Mouse (Mus musculus): Measurements from ENCODE around the gene Mst1r. TPM values are rescaled to one million over a fixed set of nuclear protein-coding genes. Genes with fewer than 3 reads are reported as not detected.

Mst1r gene
- polyA plus RNA-seq, 1 experiment from 2014 or later, result not detected

- no peak overlapping the region for H3K4me3 ChIP-seq (ENCODE audit: inconsistent target)
- WGBS (ENCODE audit: missing documents), result 90% methylated on average over 6 of the region's 6 CpGs
- H3K27ac ChIP-seq, result no peak overlapping the region
- no peaks in the 10 kb centered on the region for H3K36me3 ChIP-seq (ENCODE audit: inconsistent target)
- H3K79me2 ChIP-seq (ENCODE audit: inconsistent target), result peaks cover 39% of the 10 kb centered on the region
Observed at GRCm38 (mm10) chr9:107955613-107956289, 49.1 kb downstream of the Mst1r start.

GRCm38 (mm10) chr9:107957141-107957540, 50.5 kb downstream of the Mst1r start:
- Histone ChIP-seq H3K27ac (no peak overlapping the region), H3K36me3 (ENCODE audit: inconsistent target) (no peaks in the 10 kb centered on the region), H3K4me3 (ENCODE audit: inconsistent target) (no peak overlapping the region), H3K79me2 (ENCODE audit: inconsistent target) (peaks cover 26% of the 10 kb centered on the region)
- WGBS (ENCODE audit: missing documents), result 91% methylated on average over 6 of the region's 6 CpGs

GRCm38 (mm10) chr9:107959896-107960295, 53.2 kb downstream of the Mst1r start:
- WGBS (ENCODE audit: missing documents), result 94% methylated on average over 6 of the region's 6 CpGs
- H3K27ac ChIP-seq, result no peak overlapping the region

GRCm38 (mm10) chr9:107960928-107961327, 54.3 kb downstream of the Mst1r start:
- Histone ChIP-seq H3K4me3 (ENCODE audit: inconsistent target) (no peak overlapping the region), H3K27ac (no peak overlapping the region), H3K36me3 (ENCODE audit: inconsistent target) (no peaks in the 10 kb centered on the region), H3K79me2 (ENCODE audit: inconsistent target) (no peaks in the 10 kb centered on the region)
- WGBS (ENCODE audit: missing documents), result 53% methylated on average over 4 of the region's 4 CpGs

More at GRCm38 (mm10) chr9:107959896-107960295, 53.2 kb downstream of the Mst1r start:
- H3K4me3 ChIP-seq (ENCODE audit: inconsistent target), result no peak overlapping the region
- no peaks in the 10 kb centered on the region for H3K36me3 ChIP-seq (ENCODE audit: inconsistent target)
- no peaks in the 10 kb centered on the region for H3K79me2 ChIP-seq (ENCODE audit: inconsistent target)

GRCm38 (mm10) chr9:107961351-107961762, 54.7 kb downstream of the Mst1r start:
- Histone ChIP-seq H3K27ac (no peak overlapping the region), H3K79me2 (ENCODE audit: inconsistent target) (no peaks in the 10 kb centered on the region), H3K4me3 (ENCODE audit: inconsistent target) (no peak overlapping the region), H3K36me3 (ENCODE audit: inconsistent target) (no peaks in the 10 kb centered on the region)
- WGBS (ENCODE audit: missing documents), result 94% methylated on average over 10 of the region's 10 CpGs

GRCm38 (mm10) chr9:107961881-107962280, 55.2 kb downstream of the Mst1r start:
- 72% methylated on average over 5 of the region's 5 CpGs for WGBS (ENCODE audit: missing documents)
- Histone ChIP-seq H3K4me3 (ENCODE audit: inconsistent target) (no peak overlapping the region), H3K36me3 (ENCODE audit: inconsistent target) (no peaks in the 10 kb centered on the region), H3K79me2 (ENCODE audit: inconsistent target) (no peaks in the 10 kb centered on the region), H3K27ac (no peak overlapping the region)

- Histone ChIP-seq H3K36me3 (ENCODE audit: inconsistent target) (no peaks in the 10 kb centered on the region), H3K79me2 (ENCODE audit: inconsistent target) (no peaks in the 10 kb centered on the region), H3K27ac (no peak overlapping the region), H3K4me3 (ENCODE audit: inconsistent target) (no peak overlapping the region)
- 88% methylated on average over 9 of the region's 9 CpGs for WGBS (ENCODE audit: missing documents)
Observed at GRCm38 (mm10) chr9:107962916-107963315, 56.2 kb downstream of the Mst1r start.

- 11% methylated on average over 5 of the region's 5 CpGs for WGBS (ENCODE audit: missing documents)
- Histone ChIP-seq H3K36me3 (ENCODE audit: inconsistent target) (no peaks in the 10 kb centered on the region), H3K4me3 (ENCODE audit: inconsistent target) (no peak overlapping the region), H3K27ac (no peak overlapping the region), H3K79me2 (ENCODE audit: inconsistent target) (no peaks in the 10 kb centered on the region)
Observed at GRCm38 (mm10) chr9:107963700-107964099, 57.0 kb downstream of the Mst1r start.

- Histone ChIP-seq H3K4me3 (ENCODE audit: inconsistent target) (no peak overlapping the region), H3K27ac (no peak overlapping the region), H3K79me2 (ENCODE audit: inconsistent target) (no peaks in the 10 kb centered on the region), H3K36me3 (ENCODE audit: inconsistent target) (no peaks in the 10 kb centered on the region)
- WGBS (ENCODE audit: missing documents), result 95% methylated on average over 9 of the region's 9 CpGs
Observed at GRCm38 (mm10) chr9:107964681-107965080, 58.0 kb downstream of the Mst1r start.

- no peak overlapping the region for H3K4me3 ChIP-seq (ENCODE audit: inconsistent target)
- WGBS (ENCODE audit: missing documents), result 65% methylated on average over 10 of the region's 10 CpGs
- no peak overlapping the region for H3K27ac ChIP-seq
- no peaks in the 10 kb centered on the region for H3K79me2 ChIP-seq (ENCODE audit: inconsistent target)
- H3K36me3 ChIP-seq (ENCODE audit: inconsistent target), result no peaks in the 10 kb centered on the region
Observed at GRCm38 (mm10) chr9:107966676-107967075, 60.0 kb downstream of the Mst1r start.

- Histone ChIP-seq H3K36me3 (ENCODE audit: inconsistent target) (no peaks in the 10 kb centered on the region), H3K27ac (no peak overlapping the region), H3K79me2 (ENCODE audit: inconsistent target) (no peaks in the 10 kb centered on the region), H3K4me3 (ENCODE audit: inconsistent target) (no peak overlapping the region)
- 94% methylated on average over 6 of the region's 6 CpGs for WGBS (ENCODE audit: missing documents)
Observed at GRCm38 (mm10) chr9:107967437-107967836, 60.8 kb downstream of the Mst1r start.

- Histone ChIP-seq H3K4me3 (ENCODE audit: inconsistent target) (no peak overlapping the region), H3K36me3 (ENCODE audit: inconsistent target) (no peaks in the 10 kb centered on the region), H3K79me2 (ENCODE audit: inconsistent target) (no peaks in the 10 kb centered on the region), H3K27ac (no peak overlapping the region)
- WGBS (ENCODE audit: missing documents), result 89% methylated on average over 7 of the region's 7 CpGs
Observed at GRCm38 (mm10) chr9:107968531-107968930, 61.9 kb downstream of the Mst1r start.

Other genes starting within 250 kb of the Mst1r start
- gene Slc38a3, start 237.3 kb upstream of the Mst1r start, polyA plus RNA-seq (2018), result not detected in 3 replicates
- not detected in 3 replicates for gene Gnat1, start 227.2 kb upstream of the Mst1r start, polyA plus RNA-seq (2018)
- 0.08 to 0.93 TPM in 2 of 3 replicates, not detected in the other for gene Sema3f, start 196.4 kb upstream of the Mst1r start, polyA plus RNA-seq (2018)
- gene Rbm5, start 135.9 kb upstream of the Mst1r start, polyA plus RNA-seq (2018), result 48.8 to 74.7 TPM (median 61.8 TPM) in 3 replicates
- gene Rbm6, start 33.6 kb upstream of the Mst1r start, polyA plus RNA-seq (2018), result 41.6 to 90.8 TPM (median 45.5 TPM) in 3 replicates
- gene Mon1a, start 18.7 kb upstream of the Mst1r start, polyA plus RNA-seq (2018), result 8.2 to 10.9 TPM (median 8.7 TPM) in 3 replicates
- gene Actl11, start 21.6 kb downstream of the Mst1r start, polyA plus RNA-seq (2018), result not detected in 3 replicates
- not detected in 3 replicates for gene Camkv, start 28.8 kb downstream of the Mst1r start, polyA plus RNA-seq (2018)
- gene Traip, start 43.3 kb downstream of the Mst1r start, polyA plus RNA-seq (2018), result 0.43 to 3.0 TPM (median 1.1 TPM) in 3 replicates
- 33.6 to 130 TPM (median 36.8 TPM) in 3 replicates for gene Uba7, start 68.6 kb downstream of the Mst1r start, polyA plus RNA-seq (2018)
- gene Gm20661, start 76.2 kb downstream of the Mst1r start, polyA plus RNA-seq (2018), result 0.16 to 0.26 TPM in 2 of 3 replicates, not detected in the other
- gene Inka1, start 79.0 kb downstream of the Mst1r start, polyA plus RNA-seq (2018), result 5.7 to 14.7 TPM (median 13.6 TPM) in 3 replicates
- 0.30 to 2.2 TPM in 2 of 3 replicates, not detected in the other for gene Cdhr4, start 85.6 kb downstream of the Mst1r start, polyA plus RNA-seq (2018)
- gene Gm20662, start 89.5 kb downstream of the Mst1r start, polyA plus RNA-seq (2018), result 1.0 to 1.3 TPM in 2 of 3 replicates, not detected in the other
- 34.5 to 93.7 TPM (median 45.4 TPM) in 3 replicates for gene Ip6k1, start 95.6 kb downstream of the Mst1r start, polyA plus RNA-seq (2018)
- gene Gmppb, start 142.4 kb downstream of the Mst1r start, polyA plus RNA-seq (2018), result 5.4 to 20.7 TPM (median 8.9 TPM) in 3 replicates
- gene Amigo3, start 146.3 kb downstream of the Mst1r start, polyA plus RNA-seq (2018), result 0.29 to 1.1 TPM (median 0.97 TPM) in 3 replicates
- gene Mst1, start 173.6 kb downstream of the Mst1r start, polyA plus RNA-seq (2018), result 0.09 to 0.19 TPM in 2 of 3 replicates, not detected in the other
- 16.0 to 22.0 TPM (median 16.5 TPM) in 3 replicates for gene Rnf123, start 176.5 kb downstream of the Mst1r start, polyA plus RNA-seq (2018)
- gene Apeh, start 187.7 kb downstream of the Mst1r start, polyA plus RNA-seq (2018), result 30.5 to 37.0 TPM (median 32.8 TPM) in 3 replicates